Mouse (Mus musculus): ENCODE data around the gene Pi4kb. TPM values are rescaled to one million over a fixed set of nuclear protein-coding genes. Genes with fewer than 3 reads are reported as not detected.
"Not testable (repeated sequence)": the region's sequence is repeated elsewhere in the genome, so short reads cannot be mapped to it uniquely, and the experiment has no call there.

Pi4kb gene
- polyA plus RNA-seq, 1 experiment from 2014 or later, result 24.6 TPM

DNA sequence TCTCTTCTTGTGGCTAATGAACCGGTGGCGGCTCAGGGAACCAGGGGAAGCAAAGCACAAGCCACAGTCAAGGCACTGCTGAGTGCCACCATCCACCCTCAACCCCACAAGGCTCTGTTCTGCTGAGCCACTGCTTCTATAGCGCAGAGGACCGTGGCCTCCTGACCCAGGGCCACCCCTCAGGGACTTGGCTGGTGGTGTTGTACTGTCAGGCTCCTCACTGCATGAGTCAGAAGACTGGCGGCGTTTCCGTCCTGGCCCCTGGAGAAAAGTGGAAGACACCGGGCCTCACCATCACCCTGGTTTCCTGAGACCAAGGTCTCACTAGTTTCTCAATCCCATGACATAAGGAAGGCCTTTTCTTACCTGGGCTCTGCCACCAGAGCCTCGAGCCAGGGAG, 33.2 kb downstream of the Pi4kb start:
- H3K27ac ChIP-seq, result no peak overlapping the region
- H3K36me3 ChIP-seq (replicated peaks), result peaks cover 60% of the 10 kb centered on the region
- no peak overlapping the region for H3K4me3 ChIP-seq
- WGBS, result 85% methylated on average over 9 of the region's 9 CpGs
- H3K4me2 ChIP-seq, result no peak overlapping the region
- peaks cover 2% of the 10 kb centered on the region; the same call in 1 of the 2 replicates for H3K4me1 ChIP-seq
- H3K9me3 ChIP-seq, result no peaks in the 10 kb centered on the region
- H3K27me3 ChIP-seq (replicated peaks), result no peaks in the 10 kb centered on the region
- H3K9ac ChIP-seq, result no peak overlapping the region
- peak; percentile 22; the same call in 1 of the 2 replicates for ATAC-seq (replicated peaks)

DNA sequence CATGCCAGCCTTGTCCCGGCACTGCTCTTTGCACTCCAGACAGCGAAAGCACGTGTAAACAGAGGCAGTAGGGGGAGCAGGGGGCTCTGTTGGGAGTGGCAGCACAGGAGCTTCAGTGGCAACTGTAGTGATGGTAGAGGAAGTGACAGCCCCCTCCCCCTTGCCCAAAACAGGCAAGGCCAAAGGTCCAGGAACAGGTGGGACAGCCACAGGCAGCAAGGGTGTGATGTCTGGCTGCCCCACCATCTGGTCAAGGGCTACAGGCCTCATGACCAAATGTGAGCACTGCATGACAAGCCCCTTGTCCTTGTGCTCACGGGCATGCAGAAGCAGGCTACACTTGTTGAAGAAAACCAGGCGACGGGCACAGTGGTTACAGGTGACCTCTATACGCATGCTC, 35.9 kb downstream of the Pi4kb start:
- no peak overlapping the region for H3K27ac ChIP-seq
- H3K9me3 ChIP-seq, result no peaks in the 10 kb centered on the region
- peaks cover 19% of the 10 kb centered on the region for H3K4me1 ChIP-seq
- H3K27me3 ChIP-seq (replicated peaks), result no peaks in the 10 kb centered on the region
- WGBS, result 92% methylated on average over 7 of the region's 7 CpGs
- no peak overlapping the region for H3K9ac ChIP-seq
- H3K4me3 ChIP-seq, result no peak overlapping the region
- H3K4me2 ChIP-seq, result no peak overlapping the region
- no peak for ATAC-seq (replicated peaks)
- peaks cover 41% of the 10 kb centered on the region for H3K36me3 ChIP-seq (replicated peaks)

DNA sequence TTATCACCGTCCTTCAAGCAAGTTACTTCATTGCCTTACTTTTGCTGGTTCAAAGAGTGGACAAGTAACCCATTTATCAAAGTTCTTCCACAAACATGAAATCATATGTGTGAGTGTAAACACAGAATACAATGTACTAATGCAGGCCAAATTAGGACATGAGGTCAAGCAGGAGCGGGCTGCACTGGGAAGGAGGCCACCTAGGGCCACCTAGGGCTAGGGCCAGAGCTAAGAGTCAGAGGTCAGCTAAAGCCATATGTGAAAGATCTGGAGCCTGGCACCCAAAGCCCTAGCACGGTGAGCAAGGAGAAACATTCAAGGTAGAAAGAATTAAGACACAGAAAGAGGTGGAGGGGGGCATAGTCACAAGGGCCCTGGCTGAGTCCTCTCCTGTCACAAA, 38.5 kb downstream of the Pi4kb start:
- Histone ChIP-seq H3K4me1 (peaks cover 27% of the 10 kb centered on the region), H3K9ac (no peak overlapping the region), H3K4me3 (no peak overlapping the region), H3K4me2 (peak overlapping the region; percentile 88; the same call in 1 of the 2 replicates), H3K36me3 (replicated peaks) (peaks cover 32% of the 10 kb centered on the region; the same call in 1 of the 2 replicates), H3K9me3 (no peaks in the 10 kb centered on the region), H3K27me3 (replicated peaks) (no peaks in the 10 kb centered on the region), H3K27ac (no peak overlapping the region)
- no peak for ATAC-seq (replicated peaks)
- 89% methylated on average over 3 of the region's 3 CpGs for WGBS

DNA sequence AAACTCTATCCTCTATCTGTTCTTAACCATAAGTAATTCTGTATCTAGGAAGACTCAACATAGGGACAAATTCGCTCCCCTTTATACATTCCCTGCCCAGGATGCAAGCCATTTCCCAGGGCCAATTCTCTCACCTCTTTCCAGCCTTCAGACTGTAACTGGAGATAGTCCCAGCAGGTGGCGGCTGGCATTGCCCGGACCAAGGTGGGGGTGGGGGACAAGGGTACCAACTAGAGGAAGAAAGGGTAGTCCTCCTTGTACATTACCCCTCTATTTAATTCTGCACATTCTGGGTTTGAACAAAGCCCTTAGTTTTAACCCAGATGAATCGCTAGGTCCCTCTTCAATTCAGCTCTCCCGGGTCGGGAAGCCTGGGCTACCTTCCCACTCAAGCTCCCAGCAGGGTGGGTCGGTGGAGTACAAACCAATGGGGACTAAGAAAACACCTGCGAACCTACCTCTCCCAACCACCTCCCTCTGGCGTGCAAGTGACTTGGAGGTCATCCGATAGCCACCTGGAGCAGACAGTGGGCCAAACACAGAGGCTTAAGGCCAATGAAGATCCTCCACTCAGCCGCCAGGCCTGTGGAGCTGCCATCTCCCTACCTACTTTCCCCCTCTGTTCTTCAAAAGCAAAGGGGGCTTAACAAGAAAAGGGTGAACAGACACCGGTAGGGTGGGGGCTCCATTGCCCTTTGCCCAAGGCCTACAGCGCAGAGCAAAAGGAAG, 39.3 kb downstream of the Pi4kb start:
- no peak for ATAC-seq (replicated peaks)
- Histone ChIP-seq H3K9ac (peak overlapping the region; percentile 70), H3K36me3 (replicated peaks) (peaks cover 31% of the 10 kb centered on the region; the same call in 1 of the 2 replicates), H3K27me3 (replicated peaks) (no peaks in the 10 kb centered on the region), H3K9me3 (no peaks in the 10 kb centered on the region), H3K4me3 (peak overlapping the region; percentile 83), H3K4me1 (peaks cover 27% of the 10 kb centered on the region), H3K27ac (no peak overlapping the region), H3K4me2 (peak overlapping the region; percentile 88)
- WGBS, result 14% methylated on average over 13 of the region's 13 CpGs

DNA sequence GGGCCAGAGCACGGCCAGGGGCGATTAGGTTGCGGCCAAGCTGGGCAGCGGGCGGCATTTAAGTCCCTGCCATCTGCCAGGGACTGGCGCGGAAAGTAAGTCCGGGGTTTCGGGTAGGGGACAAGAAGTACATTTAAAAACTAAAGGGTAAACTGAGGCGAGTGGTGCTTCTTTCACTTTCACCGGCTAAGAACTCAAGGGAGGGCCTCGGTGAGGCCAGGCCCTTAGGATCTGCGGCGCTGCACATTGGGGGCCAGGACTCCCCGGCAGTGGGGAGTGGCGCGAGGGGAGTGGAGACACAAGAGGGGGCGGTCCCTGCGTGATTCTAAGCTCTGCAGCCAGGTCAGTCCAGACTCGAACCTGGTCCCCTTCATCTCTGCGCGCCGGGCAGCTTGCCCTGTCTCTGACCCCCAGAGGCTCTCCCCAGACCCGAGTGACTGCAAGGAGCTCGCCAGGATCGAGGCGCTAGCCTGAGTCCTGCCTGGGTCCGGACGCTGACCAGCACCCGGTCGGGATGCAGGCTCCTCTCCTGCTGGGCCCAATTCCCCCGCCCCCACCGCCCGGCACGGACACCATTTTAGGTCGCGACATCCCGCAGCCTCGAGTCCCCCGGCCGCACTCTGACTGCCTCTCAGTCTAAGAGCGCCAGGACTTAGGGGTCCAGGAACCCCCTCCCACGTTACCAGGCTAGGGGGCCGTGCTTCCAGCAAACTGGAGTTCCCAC, 40.1 kb downstream of the Pi4kb start:
- Histone ChIP-seq H3K4me1 (peaks cover 25% of the 10 kb centered on the region), H3K4me3 (peak overlapping the region; percentile 83), H3K27ac (peak overlapping the region; percentile 85), H3K27me3 (replicated peaks) (no peaks in the 10 kb centered on the region), H3K9me3 (no peaks in the 10 kb centered on the region), H3K9ac (peak overlapping the region; percentile 70), H3K36me3 (replicated peaks) (peaks cover 24% of the 10 kb centered on the region; the same call in 1 of the 2 replicates), H3K4me2 (peak overlapping the region; percentile 88)
- ATAC-seq (replicated peaks), result peak; percentile 10
- WGBS, result under 1% methylated on average over 44 of the region's 44 CpGs

DNA sequence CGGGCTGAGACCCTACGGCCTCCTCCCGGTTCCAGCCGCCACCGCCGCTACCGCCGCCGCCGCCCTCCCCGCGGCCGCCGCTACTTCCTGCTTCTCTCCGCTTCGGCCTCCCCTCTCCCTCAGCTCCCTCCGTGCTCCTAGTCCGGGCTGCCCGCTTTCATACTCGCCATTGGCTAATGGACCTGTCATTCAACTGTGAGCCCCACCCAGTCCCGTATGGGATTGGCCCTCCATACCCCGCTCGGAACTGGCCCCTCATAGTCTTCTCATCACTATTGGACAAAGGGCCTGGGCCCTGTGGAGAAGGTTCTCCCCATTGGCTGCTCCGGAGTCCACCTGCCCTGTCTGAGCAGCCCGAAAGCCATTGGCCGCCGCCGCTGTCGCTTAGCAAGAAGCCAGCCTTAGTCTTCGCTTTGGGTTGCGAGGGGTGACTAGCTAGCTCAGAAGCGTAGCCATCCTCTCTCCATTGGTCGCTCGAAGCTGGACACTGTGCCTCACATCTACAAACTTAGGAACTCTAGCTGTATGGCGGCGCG, 40.9 kb downstream of the Pi4kb start, which contains the start of gene Zfp687:
Zfp687 (minus strand) TSS at position 112 of the 536 bp plus-strand sequence.
- ATAC-seq (replicated peaks), result peak; percentile 99
- under 1% methylated on average over 37 of the region's 37 CpGs for WGBS
- peaks cover 24% of the 10 kb centered on the region for H3K4me1 ChIP-seq
- H3K4me2 ChIP-seq, result peak within 1 kb of the TSS; percentile 88
- peaks cover 18% of the 10 kb centered on the region; the same call in 1 of the 2 replicates for H3K36me3 ChIP-seq (replicated peaks)
- H3K27me3 ChIP-seq (replicated peaks), result no peaks in the 10 kb centered on the region
- peak within 1 kb of the TSS; percentile 95 for H3K27ac ChIP-seq
- H3K9ac ChIP-seq, result peak within 1 kb of the TSS; percentile 70
- H3K4me3 ChIP-seq, result peak within 1 kb of the TSS; percentile 83
- H3K9me3 ChIP-seq, result no peaks in the 10 kb centered on the region

DNA sequence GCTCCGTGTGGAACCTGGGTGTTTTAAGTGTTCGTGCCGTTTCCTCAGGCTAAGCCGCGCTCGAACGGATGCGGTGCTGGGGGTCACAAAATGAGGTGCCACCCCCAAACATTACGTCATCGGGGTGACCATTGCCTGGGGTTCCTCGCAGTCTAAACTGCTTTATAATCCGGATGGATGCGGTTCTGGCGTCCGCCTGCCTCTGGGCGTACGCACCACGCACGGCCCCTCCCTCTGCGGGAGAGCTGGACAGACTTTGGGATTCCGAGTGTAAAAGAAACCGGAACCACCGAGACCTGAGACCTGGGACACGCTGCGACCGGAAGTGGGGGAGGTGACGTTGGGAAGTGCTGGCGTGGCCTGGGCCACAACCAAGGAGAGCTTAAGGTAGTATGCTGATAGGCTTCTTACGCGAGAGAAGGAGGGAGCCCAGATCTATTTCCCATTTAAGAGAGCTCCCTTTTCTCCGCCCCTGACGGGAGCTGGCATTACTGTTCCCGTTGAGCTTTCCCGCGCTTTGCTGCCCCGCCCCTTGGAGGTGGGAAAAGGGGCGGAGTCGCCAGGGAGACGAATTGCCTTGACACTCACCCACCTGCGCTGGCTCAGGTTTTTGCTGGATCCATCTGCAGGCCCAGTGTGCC, 41.5 kb downstream of the Pi4kb start:
- Histone ChIP-seq H3K4me3 (peak overlapping the region; percentile 83), H3K9me3 (no peaks in the 10 kb centered on the region), H3K9ac (peak overlapping the region; percentile 57), H3K27me3 (replicated peaks) (no peaks in the 10 kb centered on the region), H3K27ac (peak overlapping the region; percentile 95), H3K4me2 (peak overlapping the region; percentile 88), H3K4me1 (peaks cover 24% of the 10 kb centered on the region), H3K36me3 (replicated peaks) (peaks cover 12% of the 10 kb centered on the region; the same call in 1 of the 2 replicates)
- under 1% methylated on average over 40 of the region's 40 CpGs for WGBS
- peak; percentile 91 for ATAC-seq (replicated peaks)

DNA sequence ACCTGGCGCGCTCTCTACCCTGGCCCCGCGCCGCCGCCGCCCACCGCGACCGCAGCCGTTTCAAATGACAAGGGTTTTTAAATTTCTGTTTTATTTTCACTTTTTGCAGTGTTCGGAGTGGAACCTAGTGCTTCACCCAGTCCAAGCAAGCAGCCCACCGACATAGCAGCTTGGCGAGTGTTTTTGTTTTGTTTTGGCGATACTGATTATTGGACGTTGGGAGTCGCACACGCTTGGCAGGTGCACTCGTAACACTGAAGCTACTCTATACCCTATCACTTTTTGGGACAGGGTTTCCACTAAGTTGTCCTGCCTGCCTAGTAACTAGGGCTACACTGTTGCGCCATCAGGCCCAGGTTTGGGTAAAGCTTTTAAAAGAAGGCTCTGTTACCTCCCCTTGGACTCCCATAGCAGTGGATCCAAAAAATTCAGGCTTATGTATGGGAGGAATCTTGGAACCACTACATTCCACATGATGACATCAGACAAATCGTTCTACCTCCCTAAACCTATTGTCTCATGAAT, 42.1 kb downstream of the Pi4kb start:
- Histone ChIP-seq H3K36me3 (replicated peaks) (peaks cover 6% of the 10 kb centered on the region; the same call in 1 of the 2 replicates), H3K4me1 (peaks cover 24% of the 10 kb centered on the region), H3K9me3 (no peaks in the 10 kb centered on the region), H3K9ac (peak overlapping the region; percentile 57), H3K27ac (peak overlapping the region; percentile 95), H3K4me2 (peak overlapping the region; percentile 88), H3K27me3 (replicated peaks) (no peaks in the 10 kb centered on the region), H3K4me3 (peak overlapping the region; percentile 83)
- no peak for ATAC-seq (replicated peaks)
- WGBS, result 3% methylated on average over 21 of the region's 21 CpGs

DNA sequence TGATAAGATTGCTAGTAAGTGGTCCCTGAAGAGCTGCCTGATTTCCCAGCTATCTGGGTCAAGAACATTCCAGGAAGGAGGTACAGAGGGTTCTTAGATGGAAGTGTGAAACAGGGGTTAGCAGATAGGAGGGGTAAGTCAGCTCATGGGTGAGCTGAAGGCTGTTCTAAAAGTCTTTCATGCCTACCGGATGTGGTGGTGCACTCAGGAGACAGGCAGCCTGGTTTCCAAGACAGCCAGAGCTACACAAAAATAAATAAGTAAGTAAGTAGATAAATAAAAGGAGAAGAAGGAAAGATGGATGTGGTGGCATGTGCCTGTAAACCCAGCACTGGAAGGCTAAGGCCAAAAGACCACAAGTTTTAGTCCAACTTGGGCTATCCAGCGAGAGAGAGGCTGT, 44.2 kb downstream of the Pi4kb start:
- H3K4me3 ChIP-seq, result no peak overlapping the region
- H3K27ac ChIP-seq, result no peak overlapping the region
- H3K4me1 ChIP-seq, result peaks cover 16% of the 10 kb centered on the region
- H3K4me2 ChIP-seq, result no peak overlapping the region
- no peaks in the 10 kb centered on the region for H3K27me3 ChIP-seq (replicated peaks)
- no peaks in the 10 kb centered on the region for H3K36me3 ChIP-seq (replicated peaks)
- ATAC-seq (replicated peaks), result no peak
- 91% methylated on average over 2 of the region's 2 CpGs for WGBS
- H3K9ac ChIP-seq, result no peak overlapping the region
- no peaks in the 10 kb centered on the region for H3K9me3 ChIP-seq

DNA sequence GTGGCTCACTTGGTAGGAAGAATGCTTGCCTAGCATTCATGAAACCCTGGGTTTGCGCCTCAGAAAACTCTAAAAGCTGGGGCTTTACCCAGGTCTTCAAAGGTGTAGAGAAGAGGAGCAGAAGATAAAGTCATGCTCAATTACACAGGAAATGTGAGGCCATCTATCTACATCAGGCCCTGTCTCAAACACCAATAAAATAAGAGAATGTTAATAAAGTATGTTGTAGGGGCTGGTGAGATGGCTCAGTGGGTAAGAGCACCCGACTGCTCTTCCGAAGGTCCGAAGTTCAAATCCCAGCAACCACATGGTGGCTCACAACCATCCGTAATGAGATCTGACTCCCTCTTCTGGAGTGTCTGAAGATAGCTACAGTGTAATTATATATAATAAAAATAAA, 46.4 kb downstream of the Pi4kb start:
- WGBS, result 96% methylated on average over 5 of the region's 5 CpGs

DNA sequence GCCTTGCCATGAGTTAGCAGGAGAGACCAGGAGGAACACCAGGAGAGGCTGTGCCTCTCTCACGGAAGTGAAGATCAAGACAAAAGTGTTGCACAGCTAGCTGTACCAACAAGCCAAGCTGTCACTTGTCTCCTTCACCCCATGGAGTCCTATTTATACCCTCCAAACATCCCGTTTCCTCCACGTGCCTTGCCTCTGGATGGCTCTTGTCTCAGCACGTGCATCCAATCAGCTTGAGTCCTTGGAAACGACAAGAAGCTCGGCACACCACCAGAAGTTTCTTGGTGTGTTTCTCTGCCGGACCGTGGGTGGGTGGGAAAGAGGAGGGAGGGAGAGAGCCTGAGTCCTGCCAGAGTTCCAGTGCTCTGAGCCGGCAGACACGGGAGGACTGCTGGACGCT, 50.0 kb downstream of the Pi4kb start:
- 39% methylated on average over 11 of the region's 11 CpGs for WGBS
- no peak overlapping the region for H3K9ac ChIP-seq
- no peak for ATAC-seq (replicated peaks)

More for the DNA sequence above, 46.4 kb downstream of the Pi4kb start:
- not testable (repeated sequence) for H3K36me3 ChIP-seq (replicated peaks); H3K9me3 ChIP-seq; H3K27ac ChIP-seq; H3K4me1 ChIP-seq; H3K4me2 ChIP-seq; H3K27me3 ChIP-seq (replicated peaks); H3K9ac ChIP-seq; H3K4me3 ChIP-seq; ATAC-seq (replicated peaks)

More for the DNA sequence above, 50.0 kb downstream of the Pi4kb start:
- Histone ChIP-seq H3K9me3 (no peaks in the 10 kb centered on the region), H3K36me3 (replicated peaks) (no peaks in the 10 kb centered on the region), H3K4me2 (no peak overlapping the region), H3K27ac (no peak overlapping the region), H3K27me3 (replicated peaks) (no peaks in the 10 kb centered on the region), H3K4me3 (no peak overlapping the region), H3K4me1 (no peaks in the 10 kb centered on the region)

Measured in midbrain, embryonic 15.5 days (tissue).